Mouse (Mus musculus): ENCODE data around the gene Il2rb.

Gene Il2rb

DNA sequence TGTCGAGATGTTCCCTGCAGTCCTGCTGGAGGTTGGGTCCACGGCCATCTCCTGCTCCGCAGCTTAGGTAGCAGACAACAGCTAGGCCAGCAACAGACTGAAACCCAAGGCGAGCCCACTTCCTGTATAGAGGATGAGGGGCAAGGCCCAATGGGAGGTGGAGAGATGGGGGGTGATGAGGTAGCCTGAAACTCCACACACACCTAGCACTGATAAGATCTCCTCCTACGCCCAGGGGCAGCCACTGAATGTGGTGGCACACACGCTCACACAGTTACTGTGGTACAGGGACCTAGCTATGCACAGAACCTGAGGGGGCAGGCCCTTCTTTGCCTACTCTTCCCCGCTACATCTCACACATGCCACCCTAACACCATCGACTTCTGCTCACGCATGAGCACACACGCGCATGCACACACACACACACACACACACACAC, at the start of gene Il2rb:
Gene Il2rb, minus strand, starts transcription at position 304 of the 439 bp plus-strand sequence.
- DNase-seq (ENCODE audit: extremely low spot score) = no peak

- no peak for DNase-seq (ENCODE audit: extremely low spot score)
Observed at GRCm38 (mm10) chr15:78544561-78545001, 49.5 kb upstream of the Il2rb start, which contains the start of gene Sstr3. Sstr3 (minus strand) TSS chr15:78544685.

DNA sequence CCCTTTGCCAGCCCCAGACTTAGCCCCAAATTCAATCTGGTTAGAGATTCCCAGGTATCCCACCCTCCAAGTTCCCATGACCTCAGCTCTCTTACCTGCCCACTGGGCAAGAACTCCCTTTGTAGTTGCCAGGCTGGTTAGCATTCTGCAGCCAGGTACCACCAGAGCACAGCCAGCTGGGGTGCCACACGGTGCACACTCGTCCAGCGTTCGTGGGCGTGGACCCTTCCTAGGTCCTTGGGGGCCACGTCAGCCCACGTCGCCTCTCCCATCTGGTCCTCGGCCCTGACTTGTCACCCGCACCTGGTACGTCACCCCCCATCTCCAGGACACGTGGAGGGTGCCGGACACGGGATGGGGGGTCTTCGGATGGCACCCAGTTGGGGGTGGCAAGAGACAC, 49.0 kb upstream of the Il2rb start:
- no peak for DNase-seq (ENCODE audit: extremely low spot score)

- DNase-seq (ENCODE audit: extremely low spot score) = no peak
Observed at GRCm38 (mm10) chr15:78542767-78543303, 47.8 kb upstream of the Il2rb start.

DNA sequence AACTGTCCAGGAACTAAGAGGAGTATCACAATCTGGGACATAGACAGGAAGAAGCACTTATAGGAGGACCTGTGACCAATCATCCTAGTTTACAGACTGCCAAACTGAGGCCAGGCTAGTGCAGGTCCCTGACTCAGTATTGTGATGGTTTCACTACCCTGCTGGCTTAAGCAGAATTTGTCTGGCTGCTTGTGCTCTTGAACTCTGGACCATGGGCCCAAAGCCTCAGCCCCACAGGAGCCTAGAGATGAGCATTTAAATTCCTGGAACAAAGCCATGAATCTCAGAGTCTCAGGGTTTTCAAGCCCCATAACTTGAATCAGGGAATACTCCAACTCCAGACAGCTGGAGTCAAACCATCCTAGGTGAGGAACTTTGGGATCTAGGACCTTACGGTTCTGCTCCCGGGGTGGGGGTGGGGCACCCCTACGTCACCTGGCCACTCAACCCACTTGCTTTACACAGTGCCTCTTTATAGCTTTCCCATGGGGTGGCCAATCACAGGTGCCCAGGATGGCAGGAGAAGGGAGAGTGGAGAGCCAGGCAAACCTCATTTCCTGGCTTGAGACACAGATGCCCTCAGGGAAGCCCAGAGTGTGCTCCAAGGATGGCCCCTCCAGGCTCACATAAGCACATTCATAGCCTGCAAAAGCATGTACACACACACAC, 47.2 kb upstream of the Il2rb start:
- DNase-seq (ENCODE audit: extremely low spot score) = no peak

DNA sequence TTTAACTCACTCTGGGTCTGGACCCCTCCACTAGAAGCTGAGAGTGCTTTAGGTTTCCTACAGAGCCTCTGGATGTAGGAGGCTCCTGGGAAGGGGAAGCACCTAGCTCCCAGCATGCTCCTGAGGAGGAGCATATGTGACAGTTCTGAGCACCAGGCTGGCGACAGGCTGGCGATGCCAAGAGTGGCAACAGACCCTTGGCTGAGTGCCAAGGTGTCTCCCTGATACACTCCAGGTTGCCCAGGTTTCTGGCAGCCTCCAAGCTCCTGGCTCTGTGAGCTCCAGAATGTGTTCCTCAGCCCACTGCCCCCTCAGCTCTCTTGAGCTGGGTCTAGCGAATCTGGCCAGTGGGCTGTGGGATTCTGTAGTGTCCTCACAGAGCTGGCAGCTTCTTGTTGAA, 46.5 kb upstream of the Il2rb start:
- DNase-seq (ENCODE audit: extremely low spot score) = no peak

DNA sequence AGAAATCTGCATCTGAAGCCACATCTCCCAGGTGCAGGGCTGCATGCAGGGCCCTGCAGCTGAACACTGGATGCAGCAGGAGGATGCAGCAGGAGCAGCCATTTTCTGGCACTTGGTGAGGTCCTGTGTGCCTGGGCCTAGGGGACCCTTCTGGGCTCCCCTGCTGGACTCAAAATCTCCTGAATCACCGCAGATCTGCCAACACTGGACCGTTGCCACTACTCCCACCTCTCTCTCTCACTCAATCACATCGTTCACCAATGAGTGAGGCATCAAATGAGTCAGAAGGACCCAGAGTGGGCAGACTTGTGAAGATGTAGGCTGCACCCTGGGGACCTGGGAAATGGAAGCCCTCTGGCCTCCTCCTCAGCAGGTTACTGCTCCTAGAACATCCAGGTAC, 46.0 kb upstream of the Il2rb start:
- DNase-seq (ENCODE audit: extremely low spot score) = no peak

DNA sequence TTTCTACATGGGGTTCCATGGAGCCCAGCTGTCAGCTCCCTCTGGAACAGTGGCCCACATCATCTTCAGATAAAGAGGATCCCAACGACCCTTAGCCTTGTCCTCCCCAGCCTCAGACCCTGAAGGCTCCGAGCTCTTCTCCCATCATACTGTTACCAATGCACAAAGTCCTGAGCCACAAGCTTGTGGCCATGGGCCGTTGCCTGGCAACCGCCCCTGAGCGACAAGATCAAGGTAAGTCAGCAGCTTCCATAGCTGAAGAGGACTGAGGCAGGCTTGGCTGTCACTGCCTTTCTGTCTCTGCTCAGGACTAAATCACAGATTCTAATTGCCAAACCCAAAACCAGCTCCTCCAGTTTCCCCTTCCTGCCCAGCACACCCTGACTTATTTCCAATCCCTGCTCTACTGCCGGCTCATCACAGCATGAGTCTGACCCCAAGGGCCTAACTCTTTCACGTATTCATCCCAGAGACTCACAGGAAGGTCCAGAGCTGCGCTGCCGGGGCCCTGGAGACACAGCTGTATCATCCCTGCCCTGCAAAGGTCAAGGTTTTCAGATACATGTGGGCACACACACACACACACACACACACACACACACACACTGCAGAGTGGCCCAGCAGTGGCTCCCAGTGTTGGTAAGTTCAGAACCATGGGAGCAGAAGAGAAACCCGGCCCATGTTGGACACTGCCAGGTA, 40.8 kb upstream of the Il2rb start:
- no peak for DNase-seq (ENCODE audit: extremely low spot score)

- DNase-seq (ENCODE audit: extremely low spot score) = no peak
Observed at GRCm38 (mm10) chr15:78533346-78533835, 38.3 kb upstream of the Il2rb start.

- no peak for DNase-seq (ENCODE audit: extremely low spot score)
Observed at GRCm38 (mm10) chr15:78532566-78533345, 37.7 kb upstream of the Il2rb start.

GRCm38 (mm10) chr15:78531901-78532469, 36.9 kb upstream of the Il2rb start:
- peak; percentile 91 for DNase-seq (ENCODE audit: extremely low spot score)

DNA sequence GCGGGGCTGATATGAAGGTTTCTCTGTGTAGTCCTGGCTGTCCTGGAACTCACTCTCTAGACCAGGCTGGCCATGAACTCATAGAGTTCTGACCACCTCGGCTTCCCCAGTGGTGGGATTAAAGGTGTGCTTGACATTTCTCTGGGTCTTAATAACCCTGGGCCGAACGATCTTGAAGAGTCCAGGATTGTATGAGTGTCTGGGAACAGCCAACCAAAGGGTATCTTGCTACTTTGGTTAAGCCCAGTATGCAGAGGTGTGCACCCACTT, 36.3 kb upstream of the Il2rb start:
- DNase-seq (ENCODE audit: extremely low spot score) = no peak

DNA sequence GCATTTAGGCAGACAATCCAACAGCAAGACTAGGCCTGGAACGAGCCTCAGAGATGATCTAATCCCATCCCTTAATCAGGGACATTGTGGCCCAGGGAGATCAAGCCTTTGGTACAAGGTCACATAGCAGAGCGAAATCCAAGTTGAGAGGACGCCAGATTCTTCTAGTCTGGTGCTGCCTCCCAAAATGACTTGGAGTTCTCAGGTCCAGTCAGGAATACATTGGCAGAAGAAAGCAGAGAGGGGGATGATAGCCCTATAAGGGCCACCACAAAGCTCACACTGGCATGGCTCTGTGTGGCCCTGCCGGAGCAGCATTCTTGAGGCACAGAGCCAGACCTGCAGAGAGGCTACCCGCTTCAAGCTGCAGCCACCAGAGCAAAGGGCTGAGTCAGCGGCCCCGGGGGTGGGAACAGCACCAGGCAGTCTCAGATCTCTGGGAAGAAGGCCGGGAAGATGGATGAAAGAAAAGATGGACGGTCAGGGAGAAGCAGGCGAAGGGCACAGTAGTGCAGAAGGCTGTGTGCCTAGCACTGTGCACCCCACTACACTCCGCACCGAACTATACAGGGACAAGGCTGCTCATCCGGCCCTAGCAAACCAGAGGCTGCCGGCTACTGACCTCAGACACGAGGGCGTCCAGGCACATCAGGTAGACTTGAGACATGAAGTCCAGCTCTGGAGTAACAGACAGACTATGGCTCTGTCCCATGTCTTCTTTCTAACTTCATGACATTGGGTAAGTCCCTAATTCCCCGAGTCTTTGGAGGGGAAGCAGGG, 35.8 kb upstream of the Il2rb start, which contains the start of gene C1qtnf6:
Gene C1qtnf6, minus strand, starts transcription at position 746 of the 780 bp plus-strand sequence.
- DNase-seq (ENCODE audit: extremely low spot score) = no peak

DNA sequence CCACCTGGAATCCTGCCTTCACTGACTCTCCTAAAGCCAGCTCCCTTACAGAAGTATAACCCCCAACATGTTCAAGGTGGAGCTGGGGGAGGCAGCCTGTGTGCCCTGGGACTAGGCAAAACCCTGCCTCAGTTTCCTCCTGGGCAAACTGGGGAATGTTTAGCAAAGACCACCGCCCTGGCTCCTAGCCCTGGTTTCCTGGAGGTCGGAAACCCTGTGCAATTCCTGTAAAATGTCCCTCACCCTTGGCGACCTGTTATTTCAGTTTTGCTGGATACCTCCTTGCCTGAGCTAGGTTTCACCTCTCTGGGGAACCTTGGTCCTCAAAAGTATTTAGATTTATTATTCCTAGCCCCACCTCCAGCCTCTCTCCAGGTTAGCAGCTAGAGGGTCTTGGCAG, 35.1 kb upstream of the Il2rb start:
- no peak for DNase-seq (ENCODE audit: extremely low spot score)

DNA sequence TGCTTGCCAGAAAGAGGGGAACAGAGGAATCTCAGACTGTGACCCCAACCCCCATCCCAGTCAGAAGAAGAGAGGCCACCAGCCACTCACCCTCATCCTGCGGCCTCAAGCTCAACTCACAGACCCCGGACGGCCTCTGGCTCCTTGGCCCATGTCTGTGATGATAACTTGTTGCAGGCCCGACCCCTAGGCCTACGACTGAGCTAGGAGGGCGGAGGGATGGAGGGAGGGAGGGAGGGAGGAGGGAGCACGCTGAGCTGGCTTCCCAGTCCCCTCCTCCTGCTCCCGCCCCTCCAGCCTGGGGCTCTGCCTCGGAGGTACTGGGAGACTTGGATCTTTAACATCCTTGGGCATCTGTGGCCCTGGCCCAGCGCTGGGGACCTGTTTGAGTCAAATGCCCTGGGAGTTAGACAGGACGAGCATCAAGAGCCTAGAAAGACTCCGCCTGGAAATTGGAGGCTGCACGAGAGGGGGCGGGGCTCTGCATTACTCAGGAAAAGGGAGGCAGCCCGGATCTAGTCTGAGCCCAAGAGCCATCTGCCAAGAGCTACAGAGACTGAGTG, 34.4 kb upstream of the Il2rb start:
- DNase-seq (ENCODE audit: extremely low spot score) = peak; percentile 81

DNA sequence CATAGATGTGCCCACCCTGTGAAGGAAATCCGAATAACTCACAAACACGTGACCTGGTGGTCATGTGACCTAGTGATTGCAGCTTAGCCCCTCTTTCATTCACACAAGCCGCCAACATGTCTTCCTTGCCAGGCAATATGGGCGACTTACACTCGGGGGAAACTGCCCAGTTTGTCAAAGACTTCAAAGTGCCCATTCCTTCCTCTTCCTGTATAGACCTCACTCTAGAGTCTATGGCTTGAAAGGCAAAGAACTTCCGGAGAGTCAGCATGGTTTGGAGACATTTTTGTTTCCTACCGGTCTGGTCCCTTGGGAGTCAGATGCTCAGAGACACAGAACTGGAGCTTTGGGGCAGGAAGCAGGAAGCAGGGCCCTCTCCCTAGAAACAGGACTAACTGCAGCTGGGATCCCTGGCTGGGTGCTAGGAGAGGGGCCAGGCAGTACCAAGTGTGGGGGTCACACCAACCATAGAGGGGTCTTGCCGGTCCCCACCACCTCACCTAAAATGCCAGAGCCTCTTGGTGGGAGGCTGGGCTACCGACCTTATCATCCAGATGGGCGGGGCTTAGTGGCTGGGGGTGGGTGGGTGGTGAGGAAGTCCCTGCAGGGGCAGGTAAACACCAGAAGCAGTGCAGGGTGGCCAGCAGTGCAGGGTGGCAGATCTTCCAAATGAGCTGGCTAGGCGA, 33.8 kb upstream of the Il2rb start:
- DNase-seq (ENCODE audit: extremely low spot score) = no peak

DNA sequence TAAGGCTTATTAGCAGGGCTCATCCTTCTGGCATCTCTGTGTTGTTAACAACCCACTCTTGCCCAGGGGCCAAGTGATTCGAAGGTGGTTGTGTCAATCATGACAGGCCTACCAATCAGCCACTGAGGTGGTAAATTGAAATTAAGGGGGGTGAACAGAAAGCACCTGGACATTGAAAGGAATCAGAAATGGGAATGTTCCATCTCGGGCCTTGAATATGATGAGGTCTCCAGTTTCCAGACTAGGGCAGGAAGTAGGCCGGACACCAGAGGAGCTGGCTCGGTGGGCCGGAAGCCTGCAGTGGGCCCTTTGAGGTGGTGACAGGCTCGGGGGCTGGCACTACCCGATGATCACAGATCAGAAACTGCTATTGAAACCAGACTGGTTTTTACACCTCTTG, 32.9 kb upstream of the Il2rb start:
- DNase-seq (ENCODE audit: extremely low spot score) = no peak

DNA sequence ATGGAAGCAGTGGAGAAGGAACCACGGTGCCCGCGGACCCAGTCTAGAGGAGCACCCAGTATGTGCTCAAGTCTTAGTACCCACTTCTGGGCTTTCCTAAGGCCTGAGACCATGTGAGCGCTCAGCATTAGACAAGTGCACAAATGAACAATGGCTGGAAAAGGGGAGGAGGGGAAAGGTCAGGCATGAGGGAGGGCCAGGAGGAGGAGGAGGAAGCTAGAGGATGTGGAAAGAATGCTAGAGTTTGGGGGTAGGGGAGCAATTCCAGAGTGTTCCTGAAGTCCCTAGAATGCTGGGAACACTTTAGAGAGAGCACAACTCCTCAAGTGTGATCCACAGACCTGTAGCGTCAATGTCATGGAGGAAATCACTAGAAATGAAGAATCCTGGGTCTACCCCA, 29.1 kb upstream of the Il2rb start:
- no peak for DNase-seq (ENCODE audit: extremely low spot score)

DNA sequence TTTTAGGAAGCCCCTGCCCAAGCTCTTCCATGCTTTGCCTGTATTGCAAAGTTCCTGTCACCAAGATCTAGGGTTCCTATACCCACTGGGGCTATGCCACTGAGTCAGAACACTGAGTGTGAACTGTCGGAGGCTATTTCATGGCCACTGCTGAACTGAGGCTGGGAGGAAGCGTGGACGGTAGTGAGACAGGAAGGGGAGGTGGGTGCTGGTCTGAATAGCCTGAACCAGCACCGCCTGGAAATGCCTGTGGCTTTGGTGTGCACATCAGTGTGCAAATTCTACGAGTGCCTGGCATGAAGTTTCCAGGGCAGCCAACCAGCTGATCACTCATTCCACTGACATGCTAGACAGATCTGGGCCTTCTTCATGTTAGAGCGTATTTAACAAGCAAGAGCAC, 26.8 kb upstream of the Il2rb start:
- no peak for DNase-seq (ENCODE audit: extremely low spot score)

DNA sequence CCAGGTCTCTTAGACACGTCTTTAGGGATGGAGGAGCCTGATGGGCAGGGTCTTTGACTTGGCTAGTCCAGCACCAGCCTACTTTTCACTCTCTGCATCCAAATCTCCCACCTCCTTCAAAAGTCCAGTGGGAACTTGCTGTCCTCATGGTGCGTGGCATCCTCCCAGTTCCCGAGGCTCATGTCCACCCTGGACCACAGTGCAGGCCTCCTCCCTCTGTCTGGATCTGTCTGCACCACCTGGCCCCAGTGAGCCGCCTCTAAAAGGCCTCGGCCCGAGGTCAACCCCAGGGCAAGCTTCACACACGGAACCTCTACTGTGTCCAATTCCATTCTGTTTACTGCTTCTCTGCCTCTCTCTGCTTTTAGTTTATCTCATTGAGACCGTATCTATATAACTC, 26.3 kb upstream of the Il2rb start:
- DNase-seq (ENCODE audit: extremely low spot score) = no peak

Data from embryo, embryonic 9.5 days (tissue).